Mouse (Mus musculus) spleen, adult 12 weeks (tissue): ENCODE measurements around the gene Dazap1.
"Not testable (repeated sequence)": the region's sequence is repeated elsewhere in the genome, so short reads cannot be mapped to it uniquely, and the experiment has no call there.

Experiments
- DNase-seq: peaks from one replicate; pipeline ENCODE4 v3.0.0; 2022; ENCODE audit warnings: low spot score

The Dazap1 gene

DNA sequence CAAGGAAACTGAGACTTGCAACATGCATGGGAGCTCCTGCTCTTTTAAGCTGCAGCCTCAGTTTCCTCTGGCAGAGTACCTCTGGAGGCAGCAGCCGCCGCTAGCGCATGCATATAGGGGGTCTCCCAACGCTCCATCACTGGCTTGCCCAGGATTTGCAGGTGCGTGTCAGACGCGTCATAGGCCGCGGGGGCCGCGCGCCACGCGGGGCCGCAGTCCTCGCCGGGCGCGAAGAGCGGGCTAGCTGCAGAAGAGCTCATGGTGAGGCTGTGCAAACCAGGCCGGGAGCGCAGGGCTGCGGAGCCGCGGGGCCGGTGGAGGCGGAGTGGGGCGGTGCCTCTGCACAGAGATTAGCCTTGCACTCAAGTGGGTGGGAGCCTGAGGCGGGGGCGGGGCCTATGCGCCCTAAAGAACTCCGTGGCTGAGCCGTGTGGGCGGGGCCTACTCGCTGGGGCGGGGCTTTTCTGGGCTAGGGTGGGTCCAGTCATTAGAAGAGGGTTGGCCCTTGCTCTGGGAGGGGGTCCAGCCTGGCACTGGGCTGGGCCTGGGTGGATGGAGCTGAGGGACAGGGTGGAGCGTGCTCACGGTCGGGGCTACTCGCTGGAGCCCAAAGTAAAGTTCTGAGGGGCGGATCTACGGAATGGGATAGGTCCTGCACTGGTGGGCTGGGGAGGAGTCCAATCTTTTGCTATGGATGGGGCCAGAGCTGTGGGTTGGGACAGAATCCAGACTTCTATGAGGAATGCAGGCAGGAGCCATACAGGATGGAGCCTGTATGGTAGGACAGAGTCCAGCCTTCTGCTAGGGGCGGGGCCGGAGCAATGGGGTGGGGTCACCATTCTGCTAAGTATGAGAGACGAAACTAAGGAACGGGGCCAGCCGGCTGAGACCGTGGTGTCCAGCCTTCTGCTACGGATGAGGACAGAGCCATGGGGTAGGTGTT, at the start of gene Dazap1, which contains the start of gene Gamt:
TSS of gene Dazap1 (plus strand) at position 845 of the 943 bp plus-strand sequence.
TSS of gene Gamt (minus strand) at position 371 of the 943 bp plus-strand sequence.
- DNase-seq: peak; percentile 87

GRCm38 (mm10) chr10:80211547-80212103, 49.7 kb upstream of the Dazap1 start:
- DNase-seq: not testable (repeated sequence)

DNA sequence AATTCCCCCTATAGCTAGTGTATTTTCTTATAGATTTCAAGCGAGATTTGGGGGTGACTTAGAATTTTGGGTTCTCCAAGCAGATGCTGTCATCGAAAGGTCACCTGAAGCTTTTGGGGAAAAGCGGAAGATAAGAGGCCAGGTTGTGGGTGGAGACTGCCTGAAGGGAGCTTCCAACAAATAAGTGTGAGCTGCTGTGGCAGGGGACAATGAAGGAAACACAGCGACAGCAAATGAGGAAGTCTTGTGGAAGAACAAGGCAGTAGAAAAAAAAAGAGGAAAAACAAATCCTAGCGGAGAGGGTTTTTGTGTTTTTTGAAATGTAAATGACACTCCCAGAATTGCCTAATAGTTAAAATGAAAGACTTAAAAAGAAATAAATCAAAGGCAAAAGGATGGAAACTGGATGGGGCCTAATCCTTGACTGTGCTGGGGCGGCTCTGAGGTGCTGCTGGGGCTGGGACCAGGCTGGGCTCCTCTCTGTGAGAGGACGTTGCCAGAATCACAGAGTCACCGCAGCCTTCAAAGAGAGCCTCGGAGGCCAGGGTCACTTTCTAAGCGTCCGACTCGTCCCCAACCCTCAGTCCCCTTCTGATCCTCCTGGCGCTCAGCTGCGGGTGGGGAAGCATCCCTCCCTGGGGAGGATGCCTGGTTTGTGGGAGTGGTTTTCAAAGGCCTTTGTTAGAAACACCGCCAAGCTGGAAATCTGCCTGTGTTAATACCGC, 46.1 kb upstream of the Dazap1 start:
- no peak for DNase-seq

GRCm38 (mm10) chr10:80220676-80221075, 40.6 kb upstream of the Dazap1 start:
- no peak for DNase-seq

DNA sequence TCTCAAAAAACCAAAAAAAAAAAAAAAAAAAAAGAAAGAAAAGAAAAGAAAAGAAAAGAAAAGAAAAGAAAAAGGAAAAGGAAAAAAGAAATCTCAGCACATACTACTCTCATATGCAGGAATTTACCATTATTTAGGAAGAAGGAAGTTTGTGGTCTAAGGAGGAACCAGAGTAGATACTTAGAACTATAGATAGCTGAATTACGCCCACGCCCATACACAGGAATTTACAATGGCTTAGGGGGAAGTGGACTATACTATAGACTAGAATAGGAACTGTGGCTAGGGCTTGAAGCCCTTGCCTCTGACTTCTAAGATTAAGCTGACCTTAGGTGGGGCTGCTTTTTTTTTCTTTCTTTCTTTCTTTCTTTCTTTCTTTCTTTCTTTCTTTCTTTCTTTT, 38.1 kb upstream of the Dazap1 start:
- DNase-seq: not testable (repeated sequence)

DNA sequence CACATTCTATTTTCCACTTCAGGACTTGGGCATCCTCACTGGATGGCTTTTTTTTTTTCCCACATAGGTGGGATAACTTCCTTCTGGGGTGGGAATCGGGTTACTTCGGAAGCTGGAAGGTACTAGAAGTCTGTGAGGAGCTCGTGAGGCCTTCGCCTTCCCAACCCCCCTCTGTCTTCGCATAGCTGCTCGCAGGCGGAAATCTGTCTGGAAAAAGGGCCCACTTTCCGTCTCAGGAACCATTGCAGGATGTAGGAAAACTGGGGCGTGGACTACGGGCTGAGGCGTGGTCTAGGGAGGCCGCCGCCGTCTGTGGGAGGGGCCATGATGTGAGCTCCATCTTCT, 35.2 kb upstream of the Dazap1 start:
- DNase-seq: no peak

DNA sequence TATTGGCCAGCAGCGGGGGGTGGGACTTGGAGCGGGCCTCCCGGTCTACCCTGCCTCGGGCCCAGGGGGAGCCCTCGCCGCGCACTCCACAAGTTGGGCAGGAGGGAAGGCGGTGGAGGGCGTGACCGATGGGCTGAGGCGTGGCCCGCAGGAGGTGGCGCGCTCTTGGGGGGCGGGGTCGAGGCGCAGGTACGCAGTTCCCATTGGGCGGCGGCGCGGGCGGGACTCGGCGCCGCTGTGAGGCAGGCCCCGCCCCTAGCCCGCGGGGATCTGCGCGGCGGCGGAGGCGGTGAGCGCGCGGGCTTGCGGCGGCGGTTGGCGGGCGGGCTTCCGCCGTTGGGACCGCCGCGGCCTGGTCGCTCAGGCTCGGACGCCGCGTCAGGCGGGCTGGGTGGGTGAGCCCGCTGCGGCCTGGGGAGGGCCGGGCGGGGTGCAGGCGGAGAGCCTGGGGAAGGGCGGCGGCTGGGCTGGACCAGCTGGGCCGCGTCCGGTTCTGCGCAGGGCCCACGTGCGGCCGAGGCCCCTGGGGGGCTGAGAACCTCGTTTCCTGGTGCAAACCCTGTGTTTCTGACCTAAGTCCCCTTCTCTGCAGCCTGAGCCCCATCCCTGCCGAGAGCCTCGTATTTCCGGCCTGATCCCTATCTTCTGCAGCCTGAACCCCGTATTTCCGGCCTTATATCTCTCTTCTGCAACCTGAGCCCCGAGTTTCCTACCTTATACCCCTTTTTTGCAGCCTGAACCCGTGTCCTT, 34.7 kb upstream of the Dazap1 start, which contains the start of gene Mum1:
TSS of gene Mum1 (plus strand) at position 19 of the 750 bp plus-strand sequence.
- DNase-seq: peak; percentile 97

DNA sequence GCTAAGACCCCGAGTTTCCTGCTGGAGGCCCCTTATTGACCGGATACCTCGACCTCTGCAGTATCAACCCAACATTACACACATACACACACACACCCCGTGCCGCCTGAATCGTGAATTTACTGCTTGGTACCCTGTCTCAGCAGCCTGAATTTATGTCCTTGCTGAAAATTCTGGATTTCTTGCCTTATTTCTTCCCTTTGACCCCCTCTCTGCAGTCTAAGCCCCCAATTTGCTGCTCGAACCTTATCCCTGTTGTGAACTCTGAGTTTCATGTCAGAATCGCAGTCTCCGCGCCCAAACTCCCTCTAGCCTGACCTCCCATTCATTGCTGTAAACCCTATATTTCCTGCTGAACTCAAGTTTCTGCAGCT, 34.1 kb upstream of the Dazap1 start:
- no peak for DNase-seq

GRCm38 (mm10) chr10:80227877-80228775, 33.2 kb upstream of the Dazap1 start:
- no peak for DNase-seq

DNA sequence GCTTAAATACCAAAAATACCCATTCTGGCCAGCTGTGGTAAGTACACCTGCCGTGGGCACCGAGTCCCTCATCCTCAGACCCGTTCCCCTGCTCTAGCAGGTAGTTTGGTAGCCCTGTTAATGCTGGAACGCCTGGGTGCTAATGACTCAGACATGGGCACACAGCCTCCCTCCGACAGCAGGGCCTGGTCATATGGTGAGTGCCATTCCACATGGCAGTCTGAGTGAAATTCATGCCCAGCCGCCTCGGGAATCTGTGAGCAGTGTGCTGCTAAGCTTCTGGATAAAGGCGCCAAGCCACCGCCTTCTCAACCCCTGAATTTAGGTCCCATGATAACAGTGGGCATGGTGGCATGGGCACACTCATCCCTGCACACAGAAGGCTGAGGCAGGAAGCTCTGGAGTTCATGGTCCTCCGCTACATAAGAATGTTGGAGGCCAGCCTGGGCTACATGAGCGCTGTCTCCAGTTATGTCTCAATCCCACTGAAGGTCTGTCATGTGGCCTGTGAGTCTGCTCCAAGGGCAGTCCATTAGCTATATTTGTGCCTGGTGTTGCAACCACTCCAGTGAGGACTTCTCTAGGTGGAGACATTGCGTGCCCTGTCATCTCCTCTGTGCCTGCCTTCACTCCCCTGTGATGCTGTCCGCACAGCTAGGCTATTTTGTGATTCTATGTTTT, 25.0 kb upstream of the Dazap1 start:
- DNase-seq: no peak

- no peak for DNase-seq
Observed at GRCm38 (mm10) chr10:80237020-80237419, 24.3 kb upstream of the Dazap1 start.

GRCm38 (mm10) chr10:80238306-80238705, 23.0 kb upstream of the Dazap1 start:
- DNase-seq: no peak

- no peak for DNase-seq
Observed at GRCm38 (mm10) chr10:80239791-80240190, 21.5 kb upstream of the Dazap1 start.

DNA sequence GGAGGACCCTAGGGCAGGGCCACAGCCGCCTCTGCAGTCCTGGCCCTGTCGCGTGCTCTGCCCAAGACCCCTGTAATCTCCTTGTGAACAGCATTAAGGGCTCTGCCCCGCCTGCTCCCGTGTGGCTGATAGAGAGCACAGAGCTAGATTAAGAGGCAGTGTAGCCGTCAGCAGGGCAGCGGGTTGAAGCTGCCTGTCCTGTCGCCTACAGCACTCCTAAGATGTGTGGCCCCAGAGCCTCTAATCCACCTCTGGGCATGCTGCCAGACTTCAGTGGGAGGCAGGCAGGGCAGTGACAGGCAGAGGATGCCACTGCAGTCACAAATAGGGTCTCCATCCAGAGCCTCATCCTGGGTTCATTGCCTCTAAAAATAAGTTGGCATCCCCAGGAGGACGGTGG, 19.2 kb upstream of the Dazap1 start:
- no peak for DNase-seq

GRCm38 (mm10) chr10:80242607-80243006, 18.7 kb upstream of the Dazap1 start:
- DNase-seq: no peak

- DNase-seq: no peak
Observed at GRCm38 (mm10) chr10:80244791-80245399, 16.4 kb upstream of the Dazap1 start.

DNA sequence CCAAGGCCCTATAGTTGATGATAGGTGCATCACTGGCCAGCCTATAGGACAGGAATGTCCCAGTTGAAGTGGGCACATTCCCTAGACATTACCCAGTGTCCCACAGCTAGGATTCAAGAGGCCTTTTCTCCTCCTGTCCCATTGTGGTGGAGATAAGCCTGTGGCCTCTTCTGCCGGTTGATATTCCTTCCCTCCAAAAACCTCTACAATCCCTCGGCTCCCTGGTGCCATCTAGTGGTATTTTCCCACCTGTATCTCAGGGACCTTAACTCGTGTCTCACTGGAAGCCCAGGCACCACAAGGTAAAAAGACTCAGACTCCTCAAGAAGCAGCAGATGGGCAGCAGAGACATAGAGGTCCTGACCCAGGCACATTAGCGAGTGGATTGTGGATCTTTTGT, 15.7 kb upstream of the Dazap1 start:
- DNase-seq: peak; percentile 68

DNA sequence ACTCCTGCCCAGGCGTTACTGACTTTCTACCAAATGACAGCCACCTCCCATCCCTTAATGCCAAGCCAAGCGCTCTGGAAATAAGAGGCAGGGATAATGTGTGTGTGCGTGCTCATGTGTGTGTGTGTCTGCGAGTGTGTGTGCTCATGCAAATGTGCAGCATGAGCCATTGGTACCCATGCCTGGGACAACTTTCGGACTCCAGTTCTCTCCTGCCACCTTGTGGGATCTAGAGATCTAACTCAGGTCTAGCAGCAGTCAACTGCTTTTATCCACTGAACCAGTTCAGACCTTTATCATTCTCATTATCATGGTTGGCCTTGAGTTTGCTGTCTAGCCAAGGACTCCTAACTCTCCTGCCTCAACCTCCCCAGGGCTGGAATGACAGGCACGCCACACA, 13.4 kb upstream of the Dazap1 start:
- DNase-seq: no peak

DNA sequence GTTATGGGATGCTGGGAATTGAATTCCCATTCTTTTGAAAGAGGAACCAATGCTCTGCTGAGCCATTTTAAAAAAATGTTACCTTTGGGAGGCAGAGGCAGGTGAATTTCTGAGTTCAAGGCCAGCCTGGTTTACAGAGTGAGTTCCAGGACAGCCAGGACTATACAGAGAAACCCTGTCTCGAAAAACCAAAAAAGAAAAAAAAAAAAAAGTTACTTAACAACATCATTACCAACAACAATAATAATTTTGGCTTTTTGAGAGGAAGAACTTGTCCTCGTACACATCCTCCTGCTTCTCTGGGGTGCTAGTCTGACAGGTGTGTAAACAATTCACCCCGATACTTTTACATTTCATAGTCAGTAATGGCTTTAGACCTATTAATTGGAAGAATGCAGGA, 12.8 kb upstream of the Dazap1 start:
- not testable (repeated sequence) for DNase-seq
